8 mouse cellular contexts compared by ENCODE assay signal in the genomic region with DNA sequence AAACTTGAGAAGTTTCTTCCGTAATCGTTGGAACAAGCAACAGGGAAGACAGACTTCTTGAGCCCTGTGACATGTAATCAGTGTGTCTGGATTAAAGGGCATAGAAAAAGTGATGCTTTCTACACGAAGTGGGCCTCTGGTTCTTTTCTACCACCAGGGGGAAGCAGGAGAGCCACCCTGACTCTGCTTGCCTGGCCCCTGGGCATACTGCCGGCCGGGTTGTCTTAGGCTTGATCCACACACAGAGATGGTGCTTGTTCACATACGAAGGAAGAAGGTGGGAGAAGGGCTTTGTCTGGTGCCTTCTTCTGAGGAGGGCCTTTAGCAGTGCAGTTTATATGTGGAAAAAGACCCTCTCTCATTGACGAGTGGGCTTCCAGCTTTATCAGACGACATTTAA. TPM values are rescaled to one million over a fixed set of nuclear protein-coding genes. Genes with fewer than 3 reads are reported as not detected.
DNase-seq lines count a peak whose midpoint lies in the region; ATAC-seq and TF ChIP-seq lines count a peak whose summit lies in the region.

No protein-coding gene starts in this region.

- no peak overlapping the region for H3K27ac ChIP-seq in hindbrain, embryonic 11.5 days (ENCODE audit: low read depth, low read length)
- no peak overlapping the region for H3K27ac ChIP-seq in hindbrain, embryonic 14.5 days
- H3K27ac ChIP-seq in bone marrow, adult 2 months (ENCODE audit: control insufficient read depth, insufficient read depth, low read depth, low read length, poor library complexity), result no peak overlapping the region

- H3K27me3 ChIP-seq in hindbrain, embryonic 11.5 days (ENCODE audit: control insufficient read depth, insufficient read depth, low read length), result no peaks in the 10 kb centered on the region
- H3K27me3 ChIP-seq in hindbrain, embryonic 14.5 days (ENCODE audit: control insufficient read depth, insufficient read depth, low read length), result no peaks in the 10 kb centered on the region

- no peak for ATAC-seq in hindbrain, embryonic 11.5 days (ENCODE audit: low FRiP score)
- ATAC-seq in hindbrain, embryonic 14.5 days (ENCODE audit: low FRiP score), result no peak

- intact Hi-C loops in left cerebral cortex, postnatal 14 days (cut with DNase I), result no loop called here

- peak; percentile 41; the same call in 1 of the 2 replicates for TF ChIP-seq CTCF in bone marrow, adult 2 months (IDR thresholded peaks at IDR 0.05; ENCODE audit: control insufficient read depth, insufficient read depth, low read length)

- no peak overlapping the region for H3K4me2 ChIP-seq in hindbrain, embryonic 11.5 days (replicated peaks; ENCODE audit: low read depth, low read length)
- no peak overlapping the region for H3K4me2 ChIP-seq in hindbrain, embryonic 14.5 days (replicated peaks)

- H3K4me1 ChIP-seq in hindbrain, embryonic 11.5 days (replicated peaks; ENCODE audit: control insufficient read depth, insufficient read depth, low read length), result peaks cover 18% of the 10 kb centered on the region
- peaks cover 52% of the 10 kb centered on the region for H3K4me1 ChIP-seq in hindbrain, embryonic 14.5 days (replicated peaks; ENCODE audit: control insufficient read depth, insufficient read depth, low read length)
- H3K4me1 ChIP-seq in bone marrow, adult 2 months (ENCODE audit: control insufficient read depth, insufficient read depth, low read length), result peaks cover 2% of the 10 kb centered on the region; the same call in 1 of the 2 replicates

- WGBS in hindbrain, embryonic 11.5 days, result 55% methylated on average over 8 of the region's 8 CpGs
- 50% methylated on average over 8 of the region's 8 CpGs for WGBS in hindbrain, embryonic 14.5 days
- 34% methylated on average over 8 of the region's 8 CpGs for WGBS in bone marrow, adult 2 months

- H3K36me3 ChIP-seq in hindbrain, embryonic 11.5 days (ENCODE audit: control insufficient read depth, insufficient read depth, low read length), result no peaks in the 10 kb centered on the region
- H3K36me3 ChIP-seq in hindbrain, embryonic 14.5 days (replicated peaks; ENCODE audit: control insufficient read depth, insufficient read depth), result no peaks in the 10 kb centered on the region

- no peak for TF ChIP-seq POLR2A in bone marrow, adult 2 months (IDR thresholded peaks at IDR 0.05; ENCODE audit: borderline replicate concordance, control insufficient read depth, low read depth, low read length)

- no peak overlapping the region for H3K4me3 ChIP-seq in hindbrain, embryonic 11.5 days (ENCODE audit: low read depth, low read length)
- no peak overlapping the region for H3K4me3 ChIP-seq in hindbrain, embryonic 14.5 days (replicated peaks; ENCODE audit: low read length)
- H3K4me3 ChIP-seq in bone marrow, adult 2 months (replicated peaks; ENCODE audit: control insufficient read depth, low read depth, low read length), result no peak overlapping the region

- peak; percentile 47 for DNase-seq in hindbrain, embryonic 11.5 days (ENCODE audit: low spot score)
- DNase-seq in hindbrain, embryonic 14.5 days (ENCODE audit: low spot score), result no peak
- peak; percentile 66 to 67 for DNase-seq in cerebellum, postnatal 14 days
- peak; percentile 50 to 69 for DNase-seq in kidney, postnatal 4 days
- no peak for DNase-seq in frontal cortex, adult 2 months (ENCODE audit: extremely low spot score in 1 of 2, low spot score in 1 of 2)
- DNase-seq in frontal cortex, postnatal 14 days (ENCODE audit: low spot score in 2 of 2), result no peak
- no peak for DNase-seq in left cerebral cortex, postnatal 14 days (ENCODE audit: low spot score in 2 of 2)

- no peak overlapping the region for H3K9ac ChIP-seq in hindbrain, embryonic 11.5 days (ENCODE audit: low read depth, low read length)
- H3K9ac ChIP-seq in hindbrain, embryonic 14.5 days, result no peak overlapping the region

- H3K9me3 ChIP-seq in hindbrain, embryonic 11.5 days (ENCODE audit: control insufficient read depth, low read length), result no peaks in the 10 kb centered on the region
- H3K9me3 ChIP-seq in hindbrain, embryonic 14.5 days (ENCODE audit: control insufficient read depth, low read length), result no peaks in the 10 kb centered on the region

RNA-seq across cellular contexts. Expression of a gene that starts 17.5 kb away (rescaled TPM):
- polyA plus RNA-seq in hindbrain, embryonic 11.5 days (2014; fragmentation: Nextera tagmentation; extraction: Ambion mirVana), result 17.3 and 17.6 TPM in 2 replicates
- 8.9 and 10.0 TPM in 2 replicates for polyA plus RNA-seq in hindbrain, embryonic 14.5 days (2014; fragmentation: Nextera tagmentation; extraction: Ambion mirVana)
- 2.2 and 8.8 TPM in 2 replicates for polyA plus RNA-seq in bone marrow, adult 2 months (2011; ENCODE audit: insufficient read depth, insufficient read length, low replicate concordance, missing spikeins)
- 28.5 and 30.9 TPM in 2 replicates for polyA plus RNA-seq in frontal cortex, adult 2 months (2012; rRNA removed)
- total RNA-seq in left cerebral cortex, postnatal 14 days (2021), result 10 to 100 TPM; 18.9 to 26.2 TPM

Comparison
In these comparisons a context has a peak if more than half of its experiments do, and no peak if none do; other contexts are left out.
1. DNase-seq: peak in hindbrain, embryonic 11.5 days (single experiment), cerebellum, postnatal 14 days (2 of 2) and kidney, postnatal 4 days (2 of 2); none in hindbrain, embryonic 14.5 days (single experiment), frontal cortex, adult 2 months (0 of 2), frontal cortex, postnatal 14 days (0 of 2) and left cerebral cortex, postnatal 14 days (0 of 2).